Mouse (Mus musculus) c-Kit-positive CD71-positive TER-119-positive erythroid progenitor cells, embryonic 14.5 days (primary cell): Measurements from ENCODE around the gene Prmt1.
"Not testable (repeated sequence)": the region's sequence is repeated elsewhere in the genome, so short reads cannot be mapped to it uniquely, and the experiment has no call there.

ENCODE experiments used
- DNase-seq: peaks from one replicate; pipeline ENCODE4 v3.0.0-alpha.2; 2013; ENCODE audit warnings: low spot score

Prmt1 gene

DNA sequence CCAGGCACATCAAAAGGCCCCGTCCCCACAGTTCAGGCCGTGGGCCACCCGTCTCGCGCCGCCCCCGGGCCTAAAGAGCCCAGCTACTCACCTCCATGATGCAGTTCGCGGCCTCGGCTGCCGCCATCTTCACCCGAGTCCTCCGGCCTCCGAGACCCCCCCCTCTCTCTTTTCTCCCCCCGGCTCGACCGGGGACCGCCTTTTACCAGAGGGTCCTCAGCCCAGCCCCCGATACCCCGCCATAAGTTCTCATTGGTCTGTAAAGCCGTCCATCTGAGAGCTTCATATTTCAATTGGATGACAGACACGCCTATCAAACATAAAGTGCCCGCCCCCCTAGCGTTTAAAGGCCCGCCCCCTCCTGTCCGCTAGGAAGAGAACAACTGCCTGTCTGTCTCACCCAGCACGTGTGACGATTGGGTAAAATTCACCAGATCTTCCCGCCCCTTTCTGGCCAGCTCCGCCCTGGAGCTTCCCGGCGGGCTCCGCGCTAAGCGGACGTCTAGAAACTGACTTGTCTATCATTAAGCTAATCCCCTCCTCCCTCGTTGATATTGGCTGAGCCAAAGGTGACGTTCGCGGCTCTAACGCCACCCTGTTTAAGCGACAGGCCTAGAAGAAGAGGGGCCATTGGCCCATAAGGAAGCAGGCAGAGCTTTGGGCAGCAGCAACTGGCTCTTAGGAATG lies at the start of gene Prmt1:
Gene Prmt1, minus strand, starts transcription at position 377 of the 687 bp plus-strand sequence.
- DNase-seq, result peak; percentile 98

- no peak for DNase-seq
Observed at GRCm38 (mm10) chr7:45035631-45036030, 49.3 kb upstream of the Prmt1 start.

DNA sequence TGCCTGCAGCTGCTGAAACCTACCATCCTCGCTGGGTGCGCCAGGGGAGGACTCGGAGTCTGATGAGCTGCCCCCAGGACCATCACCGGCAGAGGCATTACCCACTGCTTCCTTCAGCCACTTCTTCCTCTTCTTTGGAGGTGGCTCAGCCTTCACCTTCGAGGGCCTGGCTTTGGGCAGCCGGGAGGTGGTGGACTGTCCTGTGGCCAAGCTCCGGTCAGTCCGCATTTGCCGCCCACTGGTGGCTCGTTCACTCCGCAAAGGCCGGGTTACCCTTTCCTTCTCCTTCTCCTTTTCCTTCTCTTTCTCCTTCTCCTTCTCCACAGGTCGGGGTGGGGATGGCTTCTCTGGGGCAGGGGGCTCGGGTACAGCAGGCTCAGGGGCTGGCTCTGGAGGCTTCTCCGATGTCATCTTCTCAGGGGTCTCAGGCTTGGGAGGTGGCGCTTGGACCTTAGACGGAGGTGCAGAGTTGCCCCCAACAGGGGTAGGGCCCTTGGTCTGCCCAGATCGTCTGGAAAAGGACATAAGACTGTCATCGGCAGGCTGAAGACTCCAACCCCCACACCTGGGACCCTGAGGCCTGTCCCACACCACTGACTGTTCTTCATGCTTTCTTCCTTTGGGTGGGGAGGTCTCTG lies 47.5 kb upstream of the Prmt1 start:
- no peak for DNase-seq

DNA sequence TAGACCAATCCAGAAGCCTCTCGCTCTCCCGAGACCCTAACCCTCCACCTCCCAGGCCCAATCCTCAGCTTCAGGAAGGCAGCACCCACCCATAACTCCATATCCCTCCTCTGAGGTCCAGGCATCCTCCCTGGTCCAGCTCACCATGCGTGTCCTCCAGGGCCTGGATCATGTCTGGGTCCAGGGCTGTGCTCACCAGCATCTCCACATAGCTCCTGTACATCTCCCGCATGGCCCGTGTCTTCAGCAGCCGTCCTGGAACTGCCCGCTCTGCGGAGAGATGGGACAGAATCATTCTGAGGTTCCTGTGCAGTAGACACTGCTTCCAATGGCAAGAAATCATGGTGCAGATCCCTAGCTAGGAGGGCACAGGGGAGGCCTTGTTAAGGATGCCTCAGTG lies 44.5 kb upstream of the Prmt1 start:
- no peak for DNase-seq

- no peak for DNase-seq
Observed at GRCm38 (mm10) chr7:45029995-45030394, 43.6 kb upstream of the Prmt1 start.

- DNase-seq, result no peak
Observed at GRCm38 (mm10) chr7:45028351-45028750, 42.0 kb upstream of the Prmt1 start.

DNA sequence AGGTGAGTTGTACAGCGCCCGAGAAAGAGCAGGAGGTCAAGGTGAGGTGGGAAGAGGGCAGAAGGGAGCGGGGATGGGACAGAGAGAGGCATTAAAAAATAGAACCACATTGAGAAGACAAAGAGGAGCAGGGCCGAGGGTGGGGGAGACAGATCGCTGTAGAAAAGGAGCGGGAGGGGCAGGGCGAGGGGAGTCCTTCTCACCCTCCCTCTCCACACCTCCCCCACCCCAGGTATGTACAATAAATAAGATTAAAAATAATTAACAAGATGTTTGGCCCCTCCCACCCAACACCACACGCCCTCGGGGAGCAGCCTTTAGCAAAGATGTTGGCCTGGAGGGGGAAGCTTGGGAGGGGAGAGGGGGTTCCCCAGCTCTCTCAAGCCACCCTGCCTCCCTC lies 41.4 kb upstream of the Prmt1 start:
- no peak for DNase-seq

DNA sequence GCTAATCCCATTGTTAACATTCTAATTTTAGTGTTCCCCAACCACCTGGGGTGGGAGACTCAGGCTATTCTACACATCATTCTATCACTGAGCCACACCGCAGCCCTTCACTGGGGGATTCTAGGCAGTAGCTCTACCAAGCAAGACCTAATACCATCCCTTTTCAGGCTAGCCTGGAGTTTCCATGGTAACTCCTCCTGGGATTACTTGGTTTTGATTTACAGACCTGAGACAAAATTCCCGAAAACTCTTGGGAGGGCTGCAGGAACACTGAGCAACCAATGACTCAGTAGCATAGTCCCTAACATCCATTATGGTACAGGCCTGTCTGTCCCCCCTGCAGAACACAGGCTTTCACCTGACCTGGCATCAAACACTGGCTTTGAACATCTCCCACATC lies 39.9 kb upstream of the Prmt1 start:
- no peak for DNase-seq

- DNase-seq, result no peak
Observed at GRCm38 (mm10) chr7:45025601-45026220, 39.3 kb upstream of the Prmt1 start.

DNA sequence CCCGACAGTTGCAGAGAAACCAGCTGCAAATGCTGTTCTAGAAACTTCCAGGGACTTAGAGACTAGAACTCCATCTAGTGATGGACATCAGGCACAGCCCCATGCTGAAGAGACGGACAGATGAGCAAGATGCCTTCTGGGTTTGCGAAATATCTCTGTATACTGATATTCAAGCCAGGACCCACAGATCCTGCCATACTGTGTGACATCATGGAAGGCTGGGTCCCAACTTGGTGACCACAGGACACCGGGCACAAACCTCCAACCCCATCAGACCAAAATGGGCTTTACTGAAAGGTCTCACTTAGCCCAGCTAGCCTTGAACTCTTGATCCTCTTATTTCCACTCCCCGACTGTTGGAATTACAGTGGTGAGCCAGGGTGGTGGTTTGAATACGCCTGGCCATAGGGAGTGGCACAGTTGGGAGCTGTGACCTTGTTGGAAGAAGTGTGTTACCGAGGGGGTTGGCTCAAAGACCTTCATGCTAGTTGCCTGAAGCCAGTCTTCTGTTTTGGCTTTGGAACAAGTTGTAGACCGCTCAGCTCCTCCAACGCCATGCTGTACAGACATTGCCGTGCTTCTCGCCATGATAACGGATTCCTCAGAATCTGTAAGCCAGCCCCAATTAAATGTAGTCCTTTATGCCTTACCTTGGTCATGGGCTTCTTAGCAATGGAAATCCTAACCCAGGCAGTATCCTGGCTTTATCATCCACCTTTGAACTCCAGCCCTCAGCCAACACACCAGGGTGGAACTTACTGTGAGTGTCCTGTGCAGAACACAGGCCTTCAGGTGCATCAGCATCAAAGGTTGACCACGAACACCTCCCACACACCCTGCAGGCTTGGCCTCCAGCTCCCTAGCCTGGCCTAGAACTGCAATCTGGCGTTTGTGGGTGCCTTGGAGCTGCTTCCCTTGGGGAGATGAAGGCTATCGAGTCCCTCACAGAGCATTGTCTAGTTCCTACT lies 38.2 kb upstream of the Prmt1 start:
- no peak for DNase-seq

GRCm38 (mm10) chr7:45023711-45024110 lies 37.3 kb upstream of the Prmt1 start:
- DNase-seq, result not testable (repeated sequence)

DNA sequence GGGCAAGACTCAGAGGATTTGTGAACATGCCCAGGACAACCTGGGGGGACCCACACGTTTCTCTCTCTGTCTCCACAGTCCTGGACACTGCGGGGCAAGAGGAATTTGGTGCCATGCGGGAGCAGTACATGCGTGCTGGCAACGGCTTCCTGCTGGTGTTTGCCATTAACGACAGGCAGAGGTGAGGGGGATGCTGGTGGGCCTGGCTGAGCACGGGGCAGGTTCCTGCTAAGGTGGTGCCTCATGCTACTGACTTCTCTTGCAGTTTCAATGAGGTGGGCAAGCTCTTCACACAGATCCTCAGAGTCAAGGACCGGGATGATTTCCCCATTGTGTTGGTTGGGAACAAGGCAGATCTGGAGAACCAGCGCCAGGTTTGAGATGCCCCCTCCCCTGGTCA lies 33.9 kb upstream of the Prmt1 start:
- DNase-seq, result no peak

DNA sequence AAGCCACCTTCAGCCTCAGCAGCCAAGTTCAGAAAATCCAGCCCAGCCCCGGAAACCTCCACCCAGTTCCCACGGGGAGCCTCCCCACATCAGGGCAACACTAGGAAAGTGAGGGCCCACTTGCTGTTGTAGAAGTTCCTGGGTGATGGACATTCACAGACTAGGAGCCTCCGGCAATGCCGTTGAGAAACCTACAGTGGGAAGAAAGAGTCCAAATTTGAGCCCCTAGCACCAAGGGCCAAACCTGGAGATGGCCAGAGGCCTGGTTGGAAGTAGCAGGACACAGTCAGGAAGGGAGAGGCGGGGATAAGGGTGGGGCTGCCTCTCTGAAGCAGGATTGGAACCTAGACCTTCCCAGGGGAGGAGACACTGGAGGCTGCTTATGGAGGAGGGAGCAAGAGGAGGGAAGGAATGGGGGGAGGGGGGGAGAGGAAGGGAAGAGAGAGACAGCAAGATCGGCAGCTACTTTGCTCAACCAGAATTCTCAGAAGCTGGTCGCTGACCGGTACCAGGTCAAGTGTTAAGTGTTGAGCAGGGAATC lies 32.7 kb upstream of the Prmt1 start:
- DNase-seq, result no peak

- peak; percentile 98 for DNase-seq
Observed at GRCm38 (mm10) chr7:45017242-45018061, 31.1 kb upstream of the Prmt1 start, which contains the start of gene Rras. Gene Rras, plus strand, starts transcription at chr7:45017961.

GRCm38 (mm10) chr7:45016761-45017160 lies 30.4 kb upstream of the Prmt1 start:
- peak; percentile 39 for DNase-seq

DNA sequence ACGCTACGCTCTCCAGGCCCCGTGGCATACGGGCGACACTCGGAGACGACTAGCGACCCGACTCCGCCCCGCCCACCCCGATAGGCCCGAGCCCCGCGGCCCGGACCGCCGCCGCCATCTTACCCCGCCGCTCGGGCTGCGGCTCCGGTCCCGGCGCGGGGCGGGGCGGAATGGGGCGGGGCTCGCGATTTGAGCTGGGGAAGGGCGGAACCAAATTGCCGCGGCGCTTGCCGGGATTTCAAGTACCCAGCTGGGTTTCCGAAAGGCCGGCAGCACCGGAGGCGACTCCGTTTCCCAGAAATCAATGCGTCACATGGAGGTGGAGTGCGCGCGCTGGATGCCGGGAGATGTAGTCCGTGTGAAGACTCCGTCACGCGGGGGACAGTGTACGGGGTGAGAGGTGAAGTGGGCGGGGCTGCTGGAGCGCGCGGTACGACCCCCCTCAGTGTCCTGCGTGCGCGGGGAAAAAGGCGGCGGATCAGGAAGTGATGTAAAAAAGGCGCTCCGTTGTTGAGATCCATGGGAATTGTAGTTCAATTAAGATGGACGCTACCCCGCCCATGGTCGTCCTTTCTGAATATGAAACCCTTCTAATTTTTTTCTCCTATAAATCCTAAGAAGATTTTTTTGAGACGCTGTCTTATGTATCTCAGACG lies 29.7 kb upstream of the Prmt1 start, which contains the start of gene Scaf1:
Gene Scaf1, minus strand, starts transcription at position 407 of the 656 bp plus-strand sequence.
- DNase-seq, result peak; percentile 97

- peak; percentile 65 for DNase-seq
Observed at GRCm38 (mm10) chr7:45015344-45015956, 29.1 kb upstream of the Prmt1 start.

- no peak for DNase-seq
Observed at GRCm38 (mm10) chr7:45014096-45014451, 27.7 kb upstream of the Prmt1 start.

DNA sequence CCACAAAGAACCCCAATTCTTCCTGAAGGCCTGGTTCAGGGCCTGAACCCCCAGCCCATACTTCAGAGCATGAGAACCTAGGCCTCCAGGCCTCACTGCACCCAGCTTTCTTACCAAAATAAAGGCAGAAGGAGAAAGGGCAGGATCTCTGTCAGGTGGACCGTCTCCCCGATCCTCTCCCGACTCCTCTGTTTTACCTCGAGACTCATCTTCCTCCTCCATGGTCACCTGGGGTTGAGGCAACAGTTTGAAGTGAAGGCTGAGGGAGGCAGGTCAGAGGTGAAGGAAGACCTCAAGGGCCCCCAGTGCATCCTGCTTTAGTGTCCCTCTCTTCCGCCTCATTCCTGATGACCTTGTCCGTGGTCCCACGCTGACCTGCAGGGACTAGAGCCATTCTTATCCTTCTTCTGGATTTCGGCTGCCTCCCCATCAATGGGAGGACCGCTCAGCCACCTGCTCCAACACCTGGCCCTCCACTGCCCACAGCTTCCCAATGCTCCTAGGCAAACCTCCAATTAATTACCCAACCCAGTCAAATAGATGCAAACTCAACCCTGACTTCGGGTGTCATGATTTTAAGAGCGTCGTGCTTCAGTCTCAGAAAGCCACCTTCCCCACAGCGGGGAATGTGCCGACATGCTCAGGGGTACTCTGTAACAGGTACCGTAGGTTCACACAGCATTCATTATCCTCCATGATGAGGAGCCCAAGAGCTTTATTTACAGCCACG lies 27.2 kb upstream of the Prmt1 start:
- no peak for DNase-seq
